Mouse (Mus musculus): Measurements from ENCODE around the gene Abca7.
A peak's percentile ranks its signal among the peaks of the same experiment; 100 is the strongest.
"Not testable (repeated sequence)": the region's sequence is repeated elsewhere in the genome, so short reads cannot be mapped to it uniquely, and the experiment has no call there.

The Abca7 gene

GRCm38 (mm10) chr10:80045364-80045763 is 49.1 kb downstream of the Abca7 start:
- ATAC-seq (ENCODE audit: low TSS enrichment), result not testable (repeated sequence)

- ATAC-seq (ENCODE audit: low TSS enrichment), result no peak
Observed at GRCm38 (mm10) chr10:80045766-80046165, 49.5 kb downstream of the Abca7 start.

- no peak for ATAC-seq (ENCODE audit: low TSS enrichment)
Observed at GRCm38 (mm10) chr10:80047041-80047565, 50.8 kb downstream of the Abca7 start, which contains the start of gene Gpx4. Gpx4 (plus strand) TSS chr10:80047166.

- ATAC-seq (ENCODE audit: low TSS enrichment), result 0 out of 2 replicates have a peak, but pooled peaks have one; percentile 5
Observed at GRCm38 (mm10) chr10:80048396-80048795, 52.1 kb downstream of the Abca7 start.

- ATAC-seq (ENCODE audit: low TSS enrichment), result no peak
Observed at GRCm38 (mm10) chr10:80048834-80049233, 52.5 kb downstream of the Abca7 start.

GRCm38 (mm10) chr10:80050244-80050643 is 54.0 kb downstream of the Abca7 start:
- no peak for ATAC-seq (ENCODE audit: low TSS enrichment)

- no peak for ATAC-seq (ENCODE audit: low TSS enrichment)
Observed at GRCm38 (mm10) chr10:80050885-80051617, 54.8 kb downstream of the Abca7 start.

GRCm38 (mm10) chr10:80051618-80052373 is 55.5 kb downstream of the Abca7 start:
- no peak for ATAC-seq (ENCODE audit: low TSS enrichment)

- ATAC-seq (ENCODE audit: low TSS enrichment), result no peak
Observed at GRCm38 (mm10) chr10:80052374-80052764, 56.1 kb downstream of the Abca7 start.

GRCm38 (mm10) chr10:80053259-80053780 is 57.0 kb downstream of the Abca7 start:
- peak; percentile 92 for ATAC-seq (ENCODE audit: low TSS enrichment)

GRCm38 (mm10) chr10:80053831-80054815 is 57.8 kb downstream of the Abca7 start:
- peak; percentile 33; the same call in 1 of the 2 replicates for ATAC-seq (ENCODE audit: low TSS enrichment)

GRCm38 (mm10) chr10:80054911-80055310 is 58.6 kb downstream of the Abca7 start:
- ATAC-seq (ENCODE audit: low TSS enrichment), result not testable (repeated sequence)

- ATAC-seq (ENCODE audit: low TSS enrichment), result no peak
Observed at GRCm38 (mm10) chr10:80055364-80055763, 59.1 kb downstream of the Abca7 start.

GRCm38 (mm10) chr10:80055891-80056290 is 59.6 kb downstream of the Abca7 start:
- no peak for ATAC-seq (ENCODE audit: low TSS enrichment)

- ATAC-seq (ENCODE audit: low TSS enrichment), result no peak
Observed at GRCm38 (mm10) chr10:80056506-80056905, 60.2 kb downstream of the Abca7 start.

GRCm38 (mm10) chr10:80056976-80057682 is 60.8 kb downstream of the Abca7 start:
- ATAC-seq (ENCODE audit: low TSS enrichment), result no peak

- no peak for ATAC-seq (ENCODE audit: low TSS enrichment)
Observed at GRCm38 (mm10) chr10:80057683-80058326, 61.5 kb downstream of the Abca7 start.

GRCm38 (mm10) chr10:80063104-80063503 is 66.8 kb downstream of the Abca7 start:
- ATAC-seq (ENCODE audit: low TSS enrichment), result peak; percentile 54; the same call in 1 of the 2 replicates

GRCm38 (mm10) chr10:80063877-80064650 is 67.8 kb downstream of the Abca7 start:
- no peak for ATAC-seq (ENCODE audit: low TSS enrichment)
